Mouse (Mus musculus): ENCODE measurements around the gene Chtf18. TPM values are rescaled to one million over a fixed set of nuclear protein-coding genes. Genes with fewer than 3 reads are reported as not detected.

Chtf18 gene
- polyA plus RNA-seq, 1 experiment from 2014 or later: 2.5 TPM

- no peak for ATAC-seq (ENCODE audit: low read depth)
- H3K9me3 ChIP-seq (ENCODE audit: control insufficient read depth, low read length): no peaks in the 10 kb centered on the region
- H3K27ac ChIP-seq (ENCODE audit: low read depth, low read length): no peak overlapping the region
- no peak overlapping the region for H3K9ac ChIP-seq (replicated peaks; ENCODE audit: low read depth, low read length)
- H3K4me2 ChIP-seq (ENCODE audit: low read depth, low read length): no peak overlapping the region
- no peak overlapping the region for H3K4me3 ChIP-seq (ENCODE audit: low read depth, low read length)
- H3K27me3 ChIP-seq (ENCODE audit: control insufficient read depth, insufficient read depth, low read length): no peaks in the 10 kb centered on the region
- H3K36me3 ChIP-seq (ENCODE audit: control insufficient read depth, insufficient read depth, low read length): no peaks in the 10 kb centered on the region
- no peaks in the 10 kb centered on the region for H3K4me1 ChIP-seq (ENCODE audit: control insufficient read depth, insufficient read depth, low read length)
- WGBS: 59% methylated on average over 1 of the region's 1 CpGs
These were observed 31.0 kb downstream of the Chtf18 start for GRCm38 (mm10) chr17:25696263-25696662.

GRCm38 (mm10) chr17:25688922-25689321 lies 38.3 kb downstream of the Chtf18 start:
- ATAC-seq (ENCODE audit: low read depth): no peak
- H3K4me3 ChIP-seq (ENCODE audit: low read depth, low read length): no peak overlapping the region
- no peak overlapping the region for H3K4me2 ChIP-seq (ENCODE audit: low read depth, low read length)
- no peak overlapping the region for H3K9ac ChIP-seq (replicated peaks; ENCODE audit: low read depth, low read length)
- no peaks in the 10 kb centered on the region for H3K27me3 ChIP-seq (ENCODE audit: control insufficient read depth, insufficient read depth, low read length)
- no peaks in the 10 kb centered on the region for H3K4me1 ChIP-seq (ENCODE audit: control insufficient read depth, insufficient read depth, low read length)
- H3K36me3 ChIP-seq (ENCODE audit: control insufficient read depth, insufficient read depth, low read length): no peaks in the 10 kb centered on the region
- H3K27ac ChIP-seq (ENCODE audit: low read depth, low read length): no peak overlapping the region
- H3K9me3 ChIP-seq (ENCODE audit: control insufficient read depth, low read length): no peaks in the 10 kb centered on the region
- 88% methylated on average over 4 of the region's 4 CpGs for WGBS

- no peak overlapping the region for H3K9ac ChIP-seq (replicated peaks; ENCODE audit: low read depth, low read length)
- H3K27ac ChIP-seq (ENCODE audit: low read depth, low read length): no peak overlapping the region
- H3K4me2 ChIP-seq (ENCODE audit: low read depth, low read length): no peak overlapping the region
- no peaks in the 10 kb centered on the region for H3K9me3 ChIP-seq (ENCODE audit: control insufficient read depth, low read length)
- WGBS: 50% methylated on average over 7 of the region's 7 CpGs
- H3K4me3 ChIP-seq (ENCODE audit: low read depth, low read length): no peak overlapping the region
- H3K27me3 ChIP-seq (ENCODE audit: control insufficient read depth, insufficient read depth, low read length): no peaks in the 10 kb centered on the region
- no peaks in the 10 kb centered on the region for H3K36me3 ChIP-seq (ENCODE audit: control insufficient read depth, insufficient read depth, low read length)
- no peaks in the 10 kb centered on the region for H3K4me1 ChIP-seq (ENCODE audit: control insufficient read depth, insufficient read depth, low read length)
- no peak for ATAC-seq (ENCODE audit: low read depth)
These were observed 40.9 kb downstream of the Chtf18 start for GRCm38 (mm10) chr17:25686323-25686722.

- Histone ChIP-seq H3K4me1 (ENCODE audit: control insufficient read depth, insufficient read depth, low read length) (no peaks in the 10 kb centered on the region), H3K36me3 (ENCODE audit: control insufficient read depth, insufficient read depth, low read length) (no peaks in the 10 kb centered on the region), H3K4me2 (ENCODE audit: low read depth, low read length) (no peak overlapping the region), H3K4me3 (ENCODE audit: low read depth, low read length) (no peak overlapping the region), H3K27ac (ENCODE audit: low read depth, low read length) (no peak overlapping the region), H3K27me3 (ENCODE audit: control insufficient read depth, insufficient read depth, low read length) (no peaks in the 10 kb centered on the region), H3K9ac (replicated peaks; ENCODE audit: low read depth, low read length) (no peak overlapping the region), H3K9me3 (ENCODE audit: control insufficient read depth, low read length) (no peaks in the 10 kb centered on the region)
- WGBS: 90% methylated on average over 4 of the region's 4 CpGs
- no peak for ATAC-seq (ENCODE audit: low read depth)
These were observed 45.6 kb downstream of the Chtf18 start for GRCm38 (mm10) chr17:25681636-25682035.

GRCm38 (mm10) chr17:25679818-25680217 lies 47.4 kb downstream of the Chtf18 start:
- ATAC-seq (ENCODE audit: low read depth): no peak
- H3K4me2 ChIP-seq (ENCODE audit: low read depth, low read length): no peak overlapping the region

GRCm38 (mm10) chr17:25677969-25678368 lies 49.2 kb downstream of the Chtf18 start:
- Histone ChIP-seq H3K4me3 (ENCODE audit: low read depth, low read length) (no peak overlapping the region), H3K4me2 (ENCODE audit: low read depth, low read length) (no peak overlapping the region), H3K27ac (ENCODE audit: low read depth, low read length) (no peak overlapping the region), H3K4me1 (ENCODE audit: control insufficient read depth, insufficient read depth, low read length) (no peaks in the 10 kb centered on the region), H3K9me3 (ENCODE audit: control insufficient read depth, low read length) (no peaks in the 10 kb centered on the region), H3K27me3 (ENCODE audit: control insufficient read depth, insufficient read depth, low read length) (no peaks in the 10 kb centered on the region), H3K9ac (replicated peaks; ENCODE audit: low read depth, low read length) (no peak overlapping the region), H3K36me3 (ENCODE audit: control insufficient read depth, insufficient read depth, low read length) (no peaks in the 10 kb centered on the region)
- no peak for ATAC-seq (ENCODE audit: low read depth)
- WGBS: 50% methylated on average over 6 of the region's 6 CpGs

More at GRCm38 (mm10) chr17:25679818-25680217, 47.4 kb downstream of the Chtf18 start:
- Histone ChIP-seq H3K9ac (replicated peaks; ENCODE audit: low read depth, low read length) (no peak overlapping the region), H3K27ac (ENCODE audit: low read depth, low read length) (no peak overlapping the region), H3K36me3 (ENCODE audit: control insufficient read depth, insufficient read depth, low read length) (no peaks in the 10 kb centered on the region), H3K27me3 (ENCODE audit: control insufficient read depth, insufficient read depth, low read length) (no peaks in the 10 kb centered on the region), H3K4me3 (ENCODE audit: low read depth, low read length) (no peak overlapping the region), H3K9me3 (ENCODE audit: control insufficient read depth, low read length) (no peaks in the 10 kb centered on the region), H3K4me1 (ENCODE audit: control insufficient read depth, insufficient read depth, low read length) (no peaks in the 10 kb centered on the region)
- 2% methylated on average over 5 of the region's 5 CpGs for WGBS

GRCm38 (mm10) chr17:25672982-25673381 lies 54.2 kb downstream of the Chtf18 start:
- no peaks in the 10 kb centered on the region for H3K27me3 ChIP-seq (ENCODE audit: control insufficient read depth, insufficient read depth, low read length)
- H3K4me3 ChIP-seq (ENCODE audit: low read depth, low read length): no peak overlapping the region
- H3K4me2 ChIP-seq (ENCODE audit: low read depth, low read length): no peak overlapping the region
- H3K9me3 ChIP-seq (ENCODE audit: control insufficient read depth, low read length): no peaks in the 10 kb centered on the region
- no peak overlapping the region for H3K9ac ChIP-seq (replicated peaks; ENCODE audit: low read depth, low read length)
- no peaks in the 10 kb centered on the region for H3K4me1 ChIP-seq (ENCODE audit: control insufficient read depth, insufficient read depth, low read length)
- no peak overlapping the region for H3K27ac ChIP-seq (ENCODE audit: low read depth, low read length)
- no peaks in the 10 kb centered on the region for H3K36me3 ChIP-seq (ENCODE audit: control insufficient read depth, insufficient read depth, low read length)
- no peak for ATAC-seq (ENCODE audit: low read depth)

Small RNA genes lying within 50 kb of the gene (microRNA-seq; reads per million reads assigned to microRNA genes)
- not detected for gene Gm25083

Other genes with a start within 250 kb of the Chtf18 start
- gene Sstr5, start 230.1 kb downstream of the Chtf18 start, polyA plus RNA-seq (2014; fragmentation: Nextera tagmentation; extraction: Ambion mirVana): 0.31 and 0.55 TPM in 2 replicates
- 12.8 and 17.5 TPM in 2 replicates for gene Sox8, start 156.7 kb downstream of the Chtf18 start, polyA plus RNA-seq (2014; fragmentation: Nextera tagmentation; extraction: Ambion mirVana)
- gene Lmf1, start 148.3 kb downstream of the Chtf18 start, polyA plus RNA-seq (2014; fragmentation: Nextera tagmentation; extraction: Ambion mirVana): 24.2 and 25.4 TPM in 2 replicates
- 2.6 and 9.0 TPM in 2 replicates for gene Gng13, start 10.2 kb downstream of the Chtf18 start, polyA plus RNA-seq (2014; fragmentation: Nextera tagmentation; extraction: Ambion mirVana)
- 25.4 and 29.9 TPM in 2 replicates for gene Rpusd1, start 251 bp upstream of the Chtf18 start, polyA plus RNA-seq (2014; fragmentation: Nextera tagmentation; extraction: Ambion mirVana)
- gene Mslnl, start 8.6 kb upstream of the Chtf18 start, polyA plus RNA-seq (2014; fragmentation: Nextera tagmentation; extraction: Ambion mirVana): not detected in 2 replicates
- gene Msln, start 27.0 kb upstream of the Chtf18 start, polyA plus RNA-seq (2014; fragmentation: Nextera tagmentation; extraction: Ambion mirVana): 1.5 TPM in 1 of 2 replicates, not detected in the other
- 25.4 and 25.9 TPM in 2 replicates for gene Narfl, start 46.4 kb upstream of the Chtf18 start, polyA plus RNA-seq (2014; fragmentation: Nextera tagmentation; extraction: Ambion mirVana)
- 140 and 181 TPM in 2 replicates for gene Haghl, start 58.3 kb upstream of the Chtf18 start, polyA plus RNA-seq (2014; fragmentation: Nextera tagmentation; extraction: Ambion mirVana)
- gene Ccdc78, start 59.2 kb upstream of the Chtf18 start, polyA plus RNA-seq (2014; fragmentation: Nextera tagmentation; extraction: Ambion mirVana): 0.17 and 0.23 TPM in 2 replicates
- gene Fam173a, start 65.5 kb upstream of the Chtf18 start, polyA plus RNA-seq (2014; fragmentation: Nextera tagmentation; extraction: Ambion mirVana): 79.9 and 88.4 TPM in 2 replicates
- 0.55 TPM in 1 of 2 replicates, not detected in the other for gene AC134908.4, start 68.2 kb upstream of the Chtf18 start, polyA plus RNA-seq (2014; fragmentation: Nextera tagmentation; extraction: Ambion mirVana)
- gene Metrn, start 69.7 kb upstream of the Chtf18 start, polyA plus RNA-seq (2014; fragmentation: Nextera tagmentation; extraction: Ambion mirVana): 7.3 and 14.3 TPM in 2 replicates
- gene Fbxl16, start 81.7 kb upstream of the Chtf18 start, polyA plus RNA-seq (2014; fragmentation: Nextera tagmentation; extraction: Ambion mirVana): 35.2 and 39.4 TPM in 2 replicates
- gene Wdr24, start 96.2 kb upstream of the Chtf18 start, polyA plus RNA-seq (2014; fragmentation: Nextera tagmentation; extraction: Ambion mirVana): 29.5 and 31.8 TPM in 2 replicates
- gene Jmjd8, start 101.4 kb upstream of the Chtf18 start, polyA plus RNA-seq (2014; fragmentation: Nextera tagmentation; extraction: Ambion mirVana): 36.7 and 46.4 TPM in 2 replicates
- gene Stub1, start 106.0 kb upstream of the Chtf18 start, polyA plus RNA-seq (2014; fragmentation: Nextera tagmentation; extraction: Ambion mirVana): 335 and 351 TPM in 2 replicates
- gene Rhbdl1, start 109.9 kb upstream of the Chtf18 start, polyA plus RNA-seq (2014; fragmentation: Nextera tagmentation; extraction: Ambion mirVana): 42.0 and 67.6 TPM in 2 replicates
- gene Gm20683, start 114.3 kb upstream of the Chtf18 start, polyA plus RNA-seq (2014; fragmentation: Nextera tagmentation; extraction: Ambion mirVana): 8.2 and 10.6 TPM in 2 replicates
- 6.6 and 10.4 TPM in 2 replicates for gene Rhot2, start 117.4 kb upstream of the Chtf18 start, polyA plus RNA-seq (2014; fragmentation: Nextera tagmentation; extraction: Ambion mirVana)
- gene Wdr90, start 134.1 kb upstream of the Chtf18 start, polyA plus RNA-seq (2014; fragmentation: Nextera tagmentation; extraction: Ambion mirVana): 10.5 and 12.1 TPM in 2 replicates
- 15.7 and 22.4 TPM in 2 replicates for gene Mcrip2, start 141.3 kb upstream of the Chtf18 start, polyA plus RNA-seq (2014; fragmentation: Nextera tagmentation; extraction: Ambion mirVana)
- gene Mettl26, start 147.7 kb upstream of the Chtf18 start, polyA plus RNA-seq (2014; fragmentation: Nextera tagmentation; extraction: Ambion mirVana): 65.3 and 73.9 TPM in 2 replicates
- 0.30 and 0.67 TPM in 2 replicates for gene Wfikkn1, start 153.4 kb upstream of the Chtf18 start, polyA plus RNA-seq (2014; fragmentation: Nextera tagmentation; extraction: Ambion mirVana)
- 25.1 and 29.6 TPM in 2 replicates for gene Rab40c, start 192.3 kb upstream of the Chtf18 start, polyA plus RNA-seq (2014; fragmentation: Nextera tagmentation; extraction: Ambion mirVana)
- 66.4 and 76.8 TPM in 2 replicates for gene Pigq, start 217.5 kb upstream of the Chtf18 start, polyA plus RNA-seq (2014; fragmentation: Nextera tagmentation; extraction: Ambion mirVana)
- gene Nhlrc4, start 217.5 kb upstream of the Chtf18 start, polyA plus RNA-seq (2014; fragmentation: Nextera tagmentation; extraction: Ambion mirVana): not detected in 2 replicates
- gene A930017K11Rik, start 225.1 kb upstream of the Chtf18 start, polyA plus RNA-seq (2014; fragmentation: Nextera tagmentation; extraction: Ambion mirVana): 0.08 and 0.30 TPM in 2 replicates